Mouse (Mus musculus) stomach, embryonic 16.5 days (tissue): Measurements from ENCODE around the gene Ehmt2. TPM values are rescaled to one million over a fixed set of nuclear protein-coding genes. Genes with fewer than 3 reads are reported as not detected.
A peak's percentile ranks its signal among the peaks of the same experiment; 100 is the strongest.

Source experiments
- ATAC-seq: fragments of 200-750 bp; cut with Nextera tagmentation; 2 replicates; pipeline ENCODE4 v1.8.0; 2017; ENCODE audit warnings: moderate number of reproducible peaks, moderate TSS enrichment; ENCODE audit not compliant: insufficient read depth, low FRiP score
- H3K27ac ChIP-seq: fragments of 300-500 bp; sonication (generic); 2 replicates; pipeline ENCODE4 v1.5.1; 2014; ENCODE audit warnings: low read length
- H3K27me3 ChIP-seq: fragments of 300-500 bp; sonication (generic); 2 replicates; pipeline ENCODE4 v1.6.1; 2014; ENCODE audit warnings: low read length, control low read depth, mixed read lengths; ENCODE audit not compliant: control insufficient read depth, insufficient read depth
- H3K36me3 ChIP-seq: fragments of 300-500 bp; sonication (generic); 2 replicates; pipeline ENCODE4 v1.6.1; 2014; ENCODE audit warnings: low read length; ENCODE audit not compliant: control insufficient read depth, insufficient read depth
- H3K4me1 ChIP-seq: fragments of 300-500 bp; sonication (generic); 2 replicates; pipeline ENCODE4 v1.6.1; 2014; ENCODE audit warnings: low read length, control low read depth, mixed read lengths; ENCODE audit not compliant: control insufficient read depth, insufficient read depth
- H3K4me2 ChIP-seq: fragments of 300-500 bp; sonication (generic); 2 replicates; pipeline ENCODE4 v1.6.1; 2014; ENCODE audit warnings: low read depth, low read length, mixed read lengths
- H3K4me3 ChIP-seq: fragments of 300-500 bp; sonication (generic); replicated peaks from 2 replicates; pipeline ENCODE4 v1.5.1; 2014; ENCODE audit warnings: mild to moderate bottlenecking, low read length
- H3K9ac ChIP-seq: fragments of 300-500 bp; sonication (generic); 2 replicates; pipeline ENCODE4 v1.6.1; 2014; ENCODE audit warnings: low read length
- H3K9me3 ChIP-seq: fragments of 300-500 bp; sonication (generic); replicated peaks from 2 replicates; pipeline ENCODE4 v1.6.1; 2016; ENCODE audit warnings: low read length, control low read depth; ENCODE audit not compliant: control insufficient read depth
- WGBS: fragments of 180-500 bp; shearing (Covaris S2); extraction: QIAGEN DNeasy Blood & Tissue Kit; methylation state at CpG from one replicate; pipeline ENCODE4 v1.1.7; 2014; 5-methylcytosine and 5-hydroxymethylcytosine counted together
- polyA plus RNA-seq: library from polyadenylated mRNA; unstranded; fragments of >200 nt; fragmentation: Nextera tagmentation; extraction: Ambion mirVana; gene quantifications from 2 replicates; pipeline ENCODE4 v1.2.1, GENCODE M21; 2015

The Ehmt2 gene
- polyA plus RNA-seq, 1 experiment from 2014 or later, result 61.0 TPM

GRCm38 (mm10) chr17:34928841-34929240, 30.6 kb downstream of the Ehmt2 start:
- Histone ChIP-seq H3K27me3 (no peaks in the 10 kb centered on the region), H3K4me1 (peaks cover 7% of the 10 kb centered on the region), H3K9ac (no peak overlapping the region), H3K9me3 (no peaks in the 10 kb centered on the region), H3K4me2 (no peak overlapping the region), H3K36me3 (no peaks in the 10 kb centered on the region), H3K4me3 (no peak overlapping the region), H3K27ac (no peak overlapping the region)
- no peak for ATAC-seq
- 46% methylated on average over 4 of the region's 4 CpGs for WGBS

- under 1% methylated on average over 38 of the region's 38 CpGs for WGBS
- peak within 1 kb of the TSS; percentile 83 for H3K4me3 ChIP-seq
- ATAC-seq, result peak; percentile 97
- peak within 1 kb of the TSS; percentile 85 for H3K9ac ChIP-seq
- H3K9me3 ChIP-seq, result no peaks in the 10 kb centered on the region
- no peaks in the 10 kb centered on the region for H3K36me3 ChIP-seq
- peak within 1 kb of the TSS; percentile 99 for H3K4me2 ChIP-seq
- H3K27me3 ChIP-seq, result no peaks in the 10 kb centered on the region
- H3K27ac ChIP-seq, result peak within 1 kb of the TSS; percentile 49
- peaks cover 7% of the 10 kb centered on the region for H3K4me1 ChIP-seq
These were observed 32.9 kb downstream of the Ehmt2 start, which contains the start of gene Neu1 for GRCm38 (mm10) chr17:34931061-34931734. Neu1 (plus strand) TSS chr17:34931253.

DNA sequence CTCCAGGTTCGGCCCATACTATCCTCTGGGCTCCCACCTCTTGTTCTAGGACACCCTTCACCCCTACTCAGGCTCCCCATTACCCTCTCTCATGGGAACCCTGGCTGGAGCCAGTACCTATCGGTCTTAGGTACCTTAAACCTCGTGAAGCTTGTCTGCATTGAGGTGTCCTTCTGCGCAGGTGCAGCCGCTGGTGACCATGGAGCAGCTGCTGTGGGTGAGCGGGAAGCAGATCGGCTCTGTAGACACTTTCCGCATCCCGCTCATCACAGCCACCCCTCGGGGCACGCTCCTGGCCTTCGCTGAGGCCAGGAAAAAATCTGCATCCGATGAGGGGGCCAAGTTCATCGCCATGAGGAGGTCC, 33.4 kb downstream of the Ehmt2 start:
- Histone ChIP-seq H3K9ac (peak overlapping the region; percentile 85), H3K4me1 (peaks cover 7% of the 10 kb centered on the region), H3K27me3 (no peaks in the 10 kb centered on the region), H3K36me3 (no peaks in the 10 kb centered on the region), H3K4me2 (peak overlapping the region; percentile 99), H3K4me3 (peak overlapping the region; percentile 83), H3K9me3 (no peaks in the 10 kb centered on the region), H3K27ac (peak overlapping the region; percentile 49; the same call in 1 of the 2 replicates)
- WGBS, result 9% methylated on average over 14 of the region's 14 CpGs
- peak; percentile 6; the same call in 1 of the 2 replicates for ATAC-seq

GRCm38 (mm10) chr17:34932287-34932686, 34.0 kb downstream of the Ehmt2 start:
- Histone ChIP-seq H3K27ac (no peak overlapping the region), H3K27me3 (no peaks in the 10 kb centered on the region), H3K36me3 (no peaks in the 10 kb centered on the region), H3K4me2 (peak overlapping the region; percentile 99), H3K4me3 (peak overlapping the region; percentile 83), H3K4me1 (peaks cover 7% of the 10 kb centered on the region), H3K9ac (peak overlapping the region; percentile 85), H3K9me3 (no peaks in the 10 kb centered on the region)
- WGBS, result 64% methylated on average over 8 of the region's 8 CpGs
- ATAC-seq, result no peak

- Histone ChIP-seq H3K4me1 (peaks cover 7% of the 10 kb centered on the region), H3K27ac (no peak overlapping the region), H3K9ac (no peak overlapping the region), H3K9me3 (no peaks in the 10 kb centered on the region), H3K4me2 (0 out of 2 replicates have a peak overlapping the region, but pooled peaks have one; percentile 3), H3K4me3 (no peak overlapping the region), H3K27me3 (no peaks in the 10 kb centered on the region), H3K36me3 (no peaks in the 10 kb centered on the region)
- 73% methylated on average over 24 of the region's 24 CpGs for WGBS
- ATAC-seq, result no peak
These were observed 35.8 kb downstream of the Ehmt2 start for GRCm38 (mm10) chr17:34934031-34934430.

DNA sequence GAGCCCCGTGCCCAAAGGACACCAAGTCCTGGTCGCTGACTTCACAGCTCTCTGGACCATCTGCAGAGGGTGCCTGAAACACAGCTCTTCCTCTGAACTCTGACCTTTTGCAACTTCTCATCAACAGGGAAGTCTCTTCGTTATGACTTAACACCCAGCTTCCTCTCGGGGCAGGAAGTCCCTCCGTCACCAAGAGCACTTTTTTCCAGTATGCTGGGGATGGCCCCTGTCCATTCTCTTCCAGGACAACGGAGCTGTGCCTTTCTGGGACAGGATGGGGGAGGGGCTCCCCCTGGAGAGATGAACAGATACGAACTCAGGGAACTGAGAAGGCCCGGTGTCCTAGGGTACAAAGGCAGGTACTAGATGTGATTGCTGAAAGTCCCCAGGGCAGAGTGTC, 36.6 kb downstream of the Ehmt2 start:
- no peak overlapping the region for H3K4me3 ChIP-seq
- ATAC-seq, result no peak
- peaks cover 7% of the 10 kb centered on the region for H3K4me1 ChIP-seq
- H3K36me3 ChIP-seq, result no peaks in the 10 kb centered on the region
- H3K4me2 ChIP-seq, result no peak overlapping the region
- no peak overlapping the region for H3K27ac ChIP-seq
- 46% methylated on average over 8 of the region's 8 CpGs for WGBS
- H3K27me3 ChIP-seq, result no peaks in the 10 kb centered on the region
- H3K9me3 ChIP-seq, result no peaks in the 10 kb centered on the region
- H3K9ac ChIP-seq, result 0 out of 2 replicates have a peak overlapping the region, but pooled peaks have one; percentile 19

DNA sequence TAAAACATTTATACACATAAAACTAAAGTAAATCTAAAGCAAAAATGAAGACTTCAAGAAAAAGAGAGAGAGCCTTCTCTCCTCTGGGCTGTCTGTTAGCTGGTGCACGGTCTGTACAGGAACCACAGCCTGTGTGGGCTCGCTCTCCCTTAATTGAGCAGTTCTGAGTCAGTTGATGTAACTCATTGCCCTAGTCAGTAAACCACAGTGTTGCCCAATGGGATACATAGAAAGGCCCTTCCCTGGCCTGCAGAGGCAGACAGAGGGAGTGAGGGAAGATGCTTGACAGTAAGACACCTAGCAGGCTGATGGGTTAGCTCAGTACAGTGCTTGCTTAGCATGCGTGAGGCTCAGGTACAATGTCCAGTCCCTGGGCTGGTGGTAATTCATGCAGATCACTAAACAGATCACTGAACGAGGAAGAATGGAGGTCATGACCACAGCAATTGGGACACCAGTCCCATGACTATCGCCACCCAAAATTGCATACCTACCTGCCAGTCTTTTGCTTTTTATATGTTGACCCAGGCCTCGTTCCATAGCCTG, 39.8 kb downstream of the Ehmt2 start:
- Histone ChIP-seq H3K9ac (no peak overlapping the region), H3K4me1 (no peaks in the 10 kb centered on the region), H3K27ac (no peak overlapping the region), H3K4me2 (no peak overlapping the region), H3K36me3 (no peaks in the 10 kb centered on the region), H3K4me3 (no peak overlapping the region), H3K27me3 (no peaks in the 10 kb centered on the region), H3K9me3 (no peaks in the 10 kb centered on the region)
- no peak for ATAC-seq
- 85% methylated on average over 6 of the region's 6 CpGs for WGBS

- Histone ChIP-seq H3K4me2 (peak overlapping the region; percentile 50), H3K27ac (peak overlapping the region; percentile 19; the same call in 1 of the 2 replicates), H3K4me1 (no peaks in the 10 kb centered on the region), H3K36me3 (no peaks in the 10 kb centered on the region), H3K9me3 (no peaks in the 10 kb centered on the region), H3K27me3 (no peaks in the 10 kb centered on the region), H3K4me3 (peak overlapping the region; percentile 26), H3K9ac (peak overlapping the region; percentile 63)
- WGBS, result 10% methylated on average over 15 of the region's 15 CpGs
- ATAC-seq, result no peak
These were observed 43.2 kb downstream of the Ehmt2 start for GRCm38 (mm10) chr17:34941344-34942041.
